Mouse (Mus musculus) myocyte (in vitro differentiated cells): ENCODE measurements around the gene Gm853.

Source experiments
- E2F4 ChIP-seq: IDR thresholded peaks from one replicate; pipeline ENCODE4 v1.6.1; 2011; ENCODE audit warnings: mild to moderate bottlenecking, control low read depth, moderate library complexity; ENCODE audit not compliant: insufficient read depth
- MAX ChIP-seq: IDR thresholded peaks from one replicate; pipeline ENCODE4 v1.6.1; 2011; ENCODE audit warnings: low read depth, mild to moderate bottlenecking, control low read depth
- MYOD1 ChIP-seq, 3 experiments: IDR thresholded peaks; one replicate each; pipeline ENCODE4 v1.6.1; 2011; ENCODE audit warnings: control low read depth in 2 of 3, low read depth in 2 of 3, mild to moderate bottlenecking in 2 of 3, moderate library complexity in 1 of 3; ENCODE audit not compliant: insufficient read length in 2 of 3, control insufficient read depth in 1 of 3
- MYOG ChIP-seq, 3 experiments: IDR thresholded peaks; one replicate each; pipeline ENCODE4 v1.6.1; 2011; ENCODE audit warnings: control low read depth in 2 of 3, low read depth in 2 of 3, mild to moderate bottlenecking in 2 of 3; ENCODE audit not compliant: insufficient read length in 2 of 3, control insufficient read depth in 1 of 3, insufficient read depth in 1 of 3
- POLR2A ChIP-seq: IDR thresholded peaks from one replicate; pipeline ENCODE4 v1.6.1; 2011; ENCODE audit warnings: low read depth, mild to moderate bottlenecking, control low read depth, moderate library complexity; ENCODE audit not compliant: insufficient read length
- POLR2AphosphoS2 ChIP-seq: IDR thresholded peaks from one replicate; pipeline ENCODE4 v1.6.1; 2011; ENCODE audit warnings: low read depth, control low read depth; ENCODE audit not compliant: insufficient read length
- TCF12 ChIP-seq: IDR thresholded peaks from one replicate; pipeline ENCODE4 v1.6.1; 2011; ENCODE audit warnings: mild to moderate bottlenecking, control low read depth; ENCODE audit not compliant: poor library complexity, insufficient read depth, severe bottlenecking
- TCF3 ChIP-seq: IDR thresholded peaks from one replicate; pipeline ENCODE4 v1.6.1; 2011; ENCODE audit warnings: low read depth, control low read depth; ENCODE audit not compliant: insufficient read length
- USF1 ChIP-seq: IDR thresholded peaks from one replicate; pipeline ENCODE4 v1.6.1; 2011; ENCODE audit warnings: low read depth, mild to moderate bottlenecking, control low read depth, moderate library complexity

DNA sequence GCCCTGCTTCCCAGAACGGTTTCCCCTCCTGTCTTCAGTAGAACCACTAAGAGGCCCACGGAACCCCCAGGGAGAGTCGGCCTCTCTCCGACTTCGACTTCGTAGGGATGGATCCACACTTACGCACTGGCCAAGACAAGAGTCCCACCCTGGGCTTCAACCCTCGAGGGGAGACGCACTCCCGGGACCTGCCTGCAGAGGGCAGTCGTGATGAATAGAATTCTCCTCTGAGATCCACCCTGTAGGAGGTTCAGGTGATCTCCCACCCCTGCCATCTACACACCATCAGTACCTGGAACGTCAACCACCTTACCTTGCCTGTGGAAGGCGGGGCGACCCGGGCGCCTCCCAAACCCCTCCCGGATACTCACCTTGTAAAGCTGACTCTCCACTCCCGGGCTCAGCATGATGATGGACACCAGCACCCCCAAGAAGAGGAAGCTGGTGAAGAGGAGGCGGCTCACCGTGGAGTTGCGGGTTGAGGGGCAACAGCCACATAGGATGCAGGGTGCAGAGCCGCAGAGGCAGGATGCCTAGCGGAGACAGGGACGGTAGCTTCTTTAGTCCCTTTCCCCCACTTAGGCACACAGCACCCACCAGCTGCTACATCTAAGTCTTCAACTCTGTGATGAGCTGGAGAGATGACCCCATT is 42.6 kb upstream of the Gm853 start:
- no peak for TF ChIP-seq POLR2A
- TF ChIP-seq MYOD1 (IDR thresholded peaks at IDR 0.05; ENCODE audit: control insufficient read depth in 1 of 3, insufficient read length in 2 of 3, low read depth in 2 of 3), result no peak
- no peak for TF ChIP-seq USF1
- TF ChIP-seq TCF3, result no peak
- TF ChIP-seq TCF12, result no peak
- no peak for TF ChIP-seq E2F4
- TF ChIP-seq MYOG (IDR thresholded peaks at IDR 0.05; ENCODE audit: control insufficient read depth in 1 of 3, insufficient read depth in 1 of 3, insufficient read length in 2 of 3, low read depth in 2 of 3), result no peak
- no peak for TF ChIP-seq MAX
- TF ChIP-seq POLR2AphosphoS2, result no peak
